Mouse (Mus musculus) heart, postnatal 4 days (tissue): ENCODE data around the gene Fam227a. TPM values are rescaled to one million over a fixed set of nuclear protein-coding genes. Genes with fewer than 3 reads are reported as not detected.

ENCODE experiments used
- DNase-seq: peaks from one replicate; pipeline ENCODE4 v3.0.0; 2021
- microRNA-seq, 2 experiments: library from miRNA; unstranded; fragments of <30 nt; microRNA quantifications; one replicate each; pipeline ENCODE4 v1.2.0; 2021 to 2022
- total RNA-seq, 2 experiments: library from RNA; stranded (reverse); gene quantifications; 2 replicates each; pipeline ENCODE4 v1.2.3; 2021

Gene Fam227a
- total RNA-seq, 2 experiments from 2014 or later: 1.0 to 1.2 TPM

GRCm38 (mm10) chr15:79615501-79615900, 43.3 kb downstream of the Fam227a start:
- DNase-seq: no peak

- no peak for DNase-seq
These were observed 49.5 kb downstream of the Fam227a start for GRCm38 (mm10) chr15:79609226-79609625.

- DNase-seq: no peak
These were observed 50.5 kb downstream of the Fam227a start for GRCm38 (mm10) chr15:79608214-79608613.

GRCm38 (mm10) chr15:79607757-79608156, 51.0 kb downstream of the Fam227a start:
- peak; percentile 36 for DNase-seq

- DNase-seq: no peak
These were observed 52.6 kb downstream of the Fam227a start for GRCm38 (mm10) chr15:79606161-79606560.

- peak; percentile 73 for DNase-seq
These were observed 53.6 kb downstream of the Fam227a start, which contains the start of gene Dmc1 for GRCm38 (mm10) chr15:79604990-79605665. Gene Dmc1 (minus strand): TSS chr15:79605109.

GRCm38 (mm10) chr15:79600176-79600575, 58.6 kb downstream of the Fam227a start:
- no peak for DNase-seq

- DNase-seq: no peak
These were observed 60.0 kb downstream of the Fam227a start for GRCm38 (mm10) chr15:79598715-79599114.

GRCm38 (mm10) chr15:79581581-79581980, 77.2 kb downstream of the Fam227a start:
- DNase-seq: no peak

- no peak for DNase-seq
These were observed 80.9 kb downstream of the Fam227a start for GRCm38 (mm10) chr15:79577671-79578426.

GRCm38 (mm10) chr15:79576947-79577346, 81.8 kb downstream of the Fam227a start:
- no peak for DNase-seq

GRCm38 (mm10) chr15:79575543-79576222, 83.1 kb downstream of the Fam227a start:
- no peak for DNase-seq

- DNase-seq: no peak
These were observed 96.3 kb downstream of the Fam227a start for GRCm38 (mm10) chr15:79562417-79562816.

GRCm38 (mm10) chr15:79559649-79560048, 99.1 kb downstream of the Fam227a start:
- no peak for DNase-seq

Small RNA genes within 50 kb of the gene (microRNA-seq; reads per million reads assigned to microRNA genes)
- gene Gm27903: 0 reads per million in 2 experiments

Other genes starting within 250 kb of the Fam227a start
- gene Csnk1e, start 203.4 kb downstream of the Fam227a start, total RNA-seq: 100 to 1,000 TPM in 1 of 2 experiments, 10 to 100 TPM in 1; 99.6 to 108 TPM
- 1 to 10 TPM; 1.3 to 1.7 TPM for gene Kcnj4, start 153.7 kb downstream of the Fam227a start, total RNA-seq
- gene Kdelr3, start 142.5 kb downstream of the Fam227a start, total RNA-seq: 10 to 100 TPM; 25.4 to 25.6 TPM
- 100 to 1,000 TPM; 221 to 226 TPM for gene Ddx17, start 112.2 kb downstream of the Fam227a start, total RNA-seq
- gene Dmc1, start 53.8 kb downstream of the Fam227a start, total RNA-seq: under 1 TPM; 0.31 to 0.86 TPM
- 10 to 100 TPM; 30.9 to 35.5 TPM for gene Cby1, start 243 bp upstream of the Fam227a start, total RNA-seq
- 100 to 1,000 TPM; 150 to 159 TPM for gene Tomm22, start 11.9 kb upstream of the Fam227a start, total RNA-seq
- 10 to 100 TPM; 29.8 to 32.5 TPM for gene Josd1, start 29.0 kb upstream of the Fam227a start, total RNA-seq
- gene Gtpbp1, start 31.9 kb upstream of the Fam227a start, total RNA-seq: 10 to 100 TPM; 40.2 to 41.9 TPM
- 10 to 100 TPM; 54.7 to 62.3 TPM for gene Sun2, start 83.6 kb upstream of the Fam227a start, total RNA-seq
- gene Dnal4, start 118.9 kb upstream of the Fam227a start, total RNA-seq: 10 to 100 TPM; 22.3 to 25.1 TPM
- gene Nptxr, start 145.8 kb upstream of the Fam227a start, total RNA-seq: 1 to 10 TPM; 5.8 to 6.0 TPM
- 1 to 10 TPM; 1.3 to 1.5 TPM for gene Npcd, start 175.3 kb upstream of the Fam227a start, total RNA-seq
- 10 to 100 TPM; 53.1 to 57.5 TPM for gene Cbx6, start 175.7 kb upstream of the Fam227a start, total RNA-seq
- 10 to 100 TPM in 1 of 2 experiments, 1 to 10 TPM in 1; 8.7 to 10.1 TPM for gene Apobec3, start 232.7 kb upstream of the Fam227a start, total RNA-seq